ENCODE assay signal across 24 mouse cellular contexts in the genomic region with DNA sequence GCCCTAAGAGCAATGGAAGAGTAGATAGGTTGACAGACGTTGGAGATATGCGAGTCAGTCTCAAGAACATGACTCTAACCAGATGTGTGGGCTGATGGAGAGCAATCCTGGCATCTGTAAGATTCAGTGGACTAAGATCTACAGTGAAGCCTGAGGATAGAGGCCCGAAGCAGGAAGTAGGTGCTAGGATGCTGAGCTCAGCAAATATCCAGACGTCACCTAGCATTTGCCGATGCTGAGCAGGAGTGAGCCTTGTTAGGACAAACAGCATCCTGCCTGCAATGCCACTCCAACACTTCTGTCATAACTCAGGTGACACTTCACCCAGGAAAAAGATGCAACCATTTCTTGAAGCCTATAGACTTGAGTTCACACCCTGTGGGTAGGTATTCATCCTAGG.
DNase-seq lines count a peak whose midpoint lies in the region; ATAC-seq and TF ChIP-seq lines count a peak whose summit lies in the region.
"Had no signal": no experiment of that assay in that cellular context is flagged by ENCODE, and none has a peak within 500 bp of the region (broad histone marks: within the 10 kb centered on the region; RNA-seq: fewer than 3 reads in every experiment).

No protein-coding gene starts in this region.

- H3K9ac ChIP-seq in CH12.LX (ENCODE audit: insufficient read depth, low read depth) (no peak overlapping the region), ES-E14 (ENCODE audit: insufficient read depth, low read depth, low read length, poor library complexity, severe bottlenecking) (no peak overlapping the region), MEL (ENCODE audit: control insufficient read depth, low read depth, low read length, poor library complexity, severe bottlenecking) (no peak overlapping the region)
- no peak overlapping the region for H3K9ac ChIP-seq in kidney, embryonic 16.5 days (replicated peaks; ENCODE audit: low read length)

- no peak overlapping the region for H3K27ac ChIP-seq in CH12.LX (ENCODE audit: insufficient read depth, low read depth)
- no peak overlapping the region for H3K27ac ChIP-seq in ES-E14 (ENCODE audit: insufficient read depth, low read depth, low read length, poor library complexity, severe bottlenecking)
- no peak overlapping the region for H3K27ac ChIP-seq in MEL (ENCODE audit: control insufficient read depth, low read depth, low read length)
- H3K27ac ChIP-seq in kidney, embryonic 16.5 days (ENCODE audit: low read length) = no peak overlapping the region

- WGBS in kidney, embryonic 16.5 days = 94% methylated on average over 5 of the region's 5 CpGs

- TF ChIP-seq EP300 in CH12.LX (IDR thresholded peaks at IDR 0.05; ENCODE audit: low read length) = no peak
- no peak for TF ChIP-seq EP300 in MEL (IDR thresholded peaks at IDR 0.05; ENCODE audit: low read depth in 1 of 2, low read length in 2 of 2)

- H3K36me3 ChIP-seq in CH12.LX (replicated peaks in 1 of 2; ENCODE audit: control insufficient read depth in 1 of 2, insufficient read depth in 1 of 2, low read length in 1 of 2) = no peaks in the 10 kb centered on the region
- H3K36me3 ChIP-seq in ES-E14 (ENCODE audit: control insufficient read depth, insufficient read depth, low read length, poor library complexity, severe bottlenecking) = no peaks in the 10 kb centered on the region
- H3K36me3 ChIP-seq in MEL (ENCODE audit: control insufficient read depth in 1 of 2, insufficient read depth in 2 of 2, low read length in 2 of 2) = no peaks in the 10 kb centered on the region
- H3K36me3 ChIP-seq in kidney, embryonic 16.5 days (ENCODE audit: insufficient read depth, low read length) = no peaks in the 10 kb centered on the region
- H3K36me3 ChIP-seq: G1E had no signal

- dilution Hi-C loops in CH12.LX (cut with MboI; ENCODE audit: extremely low pct_ligation_motif_present, extremely low pct_unique_long_range_greater_than_20kb, low sequenced_read_pairs) = no loop called here

- no peak overlapping the region for H3K4me2 ChIP-seq in CH12.LX (ENCODE audit: insufficient read depth, low read depth, poor library complexity, severe bottlenecking)
- H3K4me2 ChIP-seq in kidney, embryonic 16.5 days (replicated peaks; ENCODE audit: low read depth, low read length) = no peak overlapping the region

- peaks cover 0 to 8% of the 10 kb centered on the region in 2 experiments; a peak in 2 of 4 replicates for H3K4me1 ChIP-seq in CH12.LX (ENCODE audit: control insufficient read depth in 1 of 2, insufficient read depth in 2 of 2)
- no peaks in the 10 kb centered on the region for H3K4me1 ChIP-seq in ES-E14 (ENCODE audit: control insufficient read depth in 2 of 2, insufficient read depth in 2 of 2, low read length in 2 of 2, poor library complexity in 1 of 2)
- no peaks in the 10 kb centered on the region for H3K4me1 ChIP-seq in MEL (ENCODE audit: control insufficient read depth in 1 of 2, insufficient read depth in 2 of 2, low read length in 2 of 2)
- H3K4me1 ChIP-seq in kidney, embryonic 16.5 days (ENCODE audit: insufficient read depth, low read length) = no peaks in the 10 kb centered on the region

- peak; percentile 31 for DNase-seq in heart, adult 11 months
- no peak for DNase-seq in heart, postnatal 4 days
- DNase-seq in CH12.LX (ENCODE audit: extremely low read depth) (no peak), ES-E14 (ENCODE audit: low read depth, low spot score) (no peak), MEL (ENCODE audit: low read depth, low spot score) (no peak)
- DNase-seq in kidney, postnatal 25 days = no peak
- DNase-seq in layer of hippocampus, adult 9-11 months = no peak
- DNase-seq: adrenal gland, adult 2 months; adrenal gland, adult 8-10 months; adrenal gland, postnatal 10 days; adrenal gland, postnatal 14 days; adrenal gland, postnatal 25 days; adrenal gland, postnatal 36 days; B cell, adult 2 months; cerebellum, adult 11 months; cerebellum, adult 11-12 months; cerebellum, adult 18-20 months; cerebellum, adult 2 months; cerebellum, adult 8-10 months had no signal

- TF ChIP-seq POLR2A in CH12.LX (IDR thresholded peaks at IDR 0.05; ENCODE audit: low read depth, low read length) (no peak), MEL (IDR thresholded peaks at IDR 0.05; ENCODE audit: control insufficient read depth in 1 of 2, insufficient read depth in 1 of 2, low read depth in 1 of 2, low read length in 2 of 2, poor library complexity in 1 of 2) (no peak)

- in situ Hi-C loops in CH12.LX (cut with MboI; ENCODE audit: low pct_ligation_motif_present, low pct_unique_long_range_greater_than_20kb, low sequenced_read_pairs) (no loop called here), ES-E14 (cut with MboI; ENCODE audit: low sequenced_read_pairs in 2 of 2, unreplicated experiment in 2 of 2) (no loop called here)

- no peak for ATAC-seq in kidney, embryonic 16.5 days (ENCODE audit: low FRiP score, low TSS enrichment)
- ATAC-seq: activated CD4-positive, CD25-positive, alpha-beta regulatory T cell, adult 4 months; CD4-positive, CD25-positive, alpha-beta regulatory T cell, adult 4 months; Patski had no signal

- H3K79me2 ChIP-seq in CH12.LX (replicated peaks; ENCODE audit: control insufficient read depth, extremely low read depth, insufficient read depth, poor library complexity, severe bottlenecking) = no peaks in the 10 kb centered on the region; the same call in 1 of the 2 replicates
- no peaks in the 10 kb centered on the region for H3K79me2 ChIP-seq in MEL (ENCODE audit: control insufficient read depth, insufficient read depth, low read length, poor library complexity)

- no peak for TF ChIP-seq RAD21 in CH12.LX (IDR thresholded peaks at IDR 0.05; ENCODE audit: low read depth, low read length)
- no peak for TF ChIP-seq RAD21 in MEL (IDR thresholded peaks at IDR 0.05; ENCODE audit: low read depth, low read length)

- no peaks in the 10 kb centered on the region for H3K27me3 ChIP-seq in CH12.LX (replicated peaks)
- H3K27me3 ChIP-seq in MEL (ENCODE audit: control insufficient read depth in 1 of 2, insufficient read depth in 2 of 2, low read length in 2 of 2) = no peaks in the 10 kb centered on the region; a peak in 1 of 4 replicates
- no peaks in the 10 kb centered on the region for H3K27me3 ChIP-seq in kidney, embryonic 16.5 days (ENCODE audit: insufficient read depth, low read length)

- peaks cover 7% of the 10 kb centered on the region for H3K9me3 ChIP-seq in CH12.LX (replicated peaks; ENCODE audit: low read length)
- no peaks in the 10 kb centered on the region for H3K9me3 ChIP-seq in ES-E14 (ENCODE audit: control insufficient read depth, insufficient read depth, low read depth, low read length)
- H3K9me3 ChIP-seq in MEL (replicated peaks; ENCODE audit: insufficient read depth, low read length) = no peaks in the 10 kb centered on the region
- H3K9me3 ChIP-seq in kidney, embryonic 16.5 days (ENCODE audit: low read length) = no peaks in the 10 kb centered on the region

- TF ChIP-seq CTCF in CH12.LX (conservative IDR thresholded peaks at IDR 0.05 in 1 of 2, IDR thresholded peaks at IDR 0.05 in 1 of 2; ENCODE audit: low read depth in 2 of 2, low read length in 2 of 2) (no peak), MEL (IDR thresholded peaks at IDR 0.05 in 2 of 3, conservative IDR thresholded peaks at IDR 0.05 in 1 of 3; ENCODE audit: control insufficient read depth in 1 of 3, insufficient read depth in 1 of 3, low read depth in 2 of 3, low read length in 3 of 3, poor library complexity in 1 of 3, severe bottlenecking in 1 of 3) (no peak)

- H3K4me3 ChIP-seq in CH12.LX (replicated peaks in 1 of 3; ENCODE audit: low read depth in 2 of 3, low read length in 2 of 3, poor library complexity in 1 of 3) (no peak overlapping the region), ES-E14 (ENCODE audit: insufficient read depth in 1 of 2, low read depth in 1 of 2, low read length in 2 of 2, poor library complexity in 1 of 2, severe bottlenecking in 1 of 2) (no peak overlapping the region), MEL (ENCODE audit: control insufficient read depth in 1 of 2, insufficient read depth in 1 of 2, low read depth in 2 of 2, low read length in 2 of 2) (no peak overlapping the region)
- H3K4me3 ChIP-seq in kidney, embryonic 16.5 days (ENCODE audit: low read length) = no peak overlapping the region

TF ChIP-seq in CH12.LX, 34 proteins besides CTCF, POLR2A, EP300 and RAD21:
- TF ChIP-seq MAFK (IDR thresholded peaks at IDR 0.05; ENCODE audit: insufficient replicate concordance, low read length) (peak; percentile 92), MEF2A (IDR thresholded peaks at IDR 0.05; ENCODE audit: borderline replicate concordance, low read depth, low read length) (no peak), MAZ (IDR thresholded peaks at IDR 0.05; ENCODE audit: low read depth, low read length) (no peak)

TF ChIP-seq in ES-E14, 5 proteins besides CTCF, POLR2A, EP300 and RAD21:
- peak; percentile 81; the same call in 1 of the 2 replicates for TF ChIP-seq MAFK (IDR thresholded peaks at IDR 0.05; ENCODE audit: insufficient read depth, low read depth, low read length)
- TF ChIP-seq CHD2 (IDR thresholded peaks at IDR 0.05; ENCODE audit: low read depth, low read length) = no peak
- no peak for TF ChIP-seq ZC3H11A (IDR thresholded peaks at IDR 0.05; ENCODE audit: borderline replicate concordance, low read depth, low read length)

TF ChIP-seq in MEL, 35 proteins besides CTCF, POLR2A, EP300 and RAD21:
- TF ChIP-seq SIN3A (IDR thresholded peaks at IDR 0.05; ENCODE audit: low read length) (no peak), MAFK (IDR thresholded peaks at IDR 0.05; ENCODE audit: borderline replicate concordance, low read depth, low read length) (0 out of 2 replicates have a peak, but pooled peaks have one; percentile 28)
